In the genomic region with DNA sequence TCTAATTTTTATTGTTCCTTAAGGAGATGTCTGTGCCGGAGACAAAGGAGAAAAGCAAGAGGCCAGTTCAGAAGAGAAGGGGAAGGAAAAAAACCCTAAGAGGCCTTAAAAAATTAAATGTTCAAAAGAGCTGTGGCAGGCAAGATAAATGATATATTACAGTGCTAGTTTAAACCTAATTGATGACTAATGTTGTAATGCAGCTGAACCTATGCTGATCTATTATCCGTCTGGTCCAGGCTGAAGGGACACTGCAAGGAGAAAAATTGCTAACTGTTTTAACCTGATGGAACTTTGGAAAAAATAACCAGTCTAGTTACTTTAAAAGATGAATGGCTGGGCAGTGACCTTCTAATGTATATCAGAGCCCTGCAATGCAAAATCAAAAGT, we compare ENCODE assay signal across 26 mouse cellular contexts. TPM values are rescaled to one million over a fixed set of nuclear protein-coding genes. Genes with fewer than 3 reads are reported as not detected.
"Had no signal": no experiment of that assay in that cellular context is flagged by ENCODE, and none has a peak within 500 bp of the region (broad histone marks: within the 10 kb centered on the region; RNA-seq: fewer than 3 reads in every experiment).

No protein-coding gene starts in this region.

- H3K4me1 ChIP-seq: limb, embryonic 15.5 days had no signal

- H3K27me3 ChIP-seq: limb, embryonic 12.5 days; limb, embryonic 15.5 days; neural tube, embryonic 12.5 days had no signal

- ATAC-seq: liver, postnatal 0 days; lung, postnatal 0 days had no signal

- H3K9me3 ChIP-seq: limb, embryonic 12.5 days; limb, embryonic 15.5 days; neural tube, embryonic 12.5 days had no signal

- H3K9ac ChIP-seq: limb, embryonic 12.5 days; limb, embryonic 15.5 days; liver, embryonic 14.5 days; liver, postnatal 0 days; lung, embryonic 14.5 days; neural tube, embryonic 12.5 days had no signal

- H3K4me3 ChIP-seq: layer of hippocampus, adult 2 months; left cerebral cortex, adult 2 months; limb, embryonic 12.5 days; limb, embryonic 15.5 days; myocyte; neural tube, embryonic 12.5 days had no signal

- H3K36me3 ChIP-seq: limb, embryonic 12.5 days; limb, embryonic 15.5 days; neural tube, embryonic 12.5 days had no signal

- H3K4me2 ChIP-seq: limb, embryonic 12.5 days; limb, embryonic 15.5 days; liver, embryonic 11.5 days; lung, embryonic 14.5 days; midbrain, embryonic 11.5 days; neural tube, embryonic 12.5 days had no signal

- DNase-seq: kidney, adult 11 months; kidney, adult 8-10 months; kidney, postnatal 14 days; kidney, postnatal 4 days; layer of hippocampus, adult 9-11 months; liver, postnatal 0 days; lung, embryonic 14.5 days; right cerebral cortex, adult 18-20 months; right cerebral cortex, postnatal 14 days; right cerebral cortex, postnatal 4 days; thymus, adult 2 months; thymus, postnatal 14 days; thymus, postnatal 4 days had no signal

- H3K27ac ChIP-seq: layer of hippocampus, adult 2 months; left cerebral cortex, adult 2 months; limb, embryonic 12.5 days; limb, embryonic 15.5 days; liver, embryonic 14.5 days; macrophage; stomach, postnatal 0 days had no signal

RNA-seq across cellular contexts. Expression of gene Fggy, which starts 36.7 kb away (rescaled TPM):
- total RNA-seq: monocyte, adult 5-6 weeks had no signal
